Mouse (Mus musculus) liver, postnatal 0 days (tissue): Measurements from ENCODE around the gene Myl3.

ENCODE experiments used
- CTCF ChIP-seq: sonication (generic); IDR thresholded peaks from 2 replicates; pipeline ENCODE4 v1.5.1; 2016; ENCODE audit warnings: antibody characterized with exemption, low read depth
- EP300 ChIP-seq: IDR thresholded peaks from 2 replicates; pipeline ENCODE4 v1.6.1; 2016; ENCODE audit warnings: antibody characterized with exemption, low read depth, mild to moderate bottlenecking

- TF ChIP-seq CTCF, result no peak
- no peak for TF ChIP-seq EP300
These were observed 59.3 kb downstream of the Myl3 start for GRCm38 (mm10) chr9:110800834-110801479.
